Mouse (Mus musculus) telencephalon, adult 2 months (tissue): ENCODE measurements at regions not wholly inside any gene's neighbourhood (a gene's known extent, or its start where the extent isn't known, plus 50 kb on each side); places are given as distances from the start of the nearest gene placed in this dataset.

Experiments
- DNase-seq: peaks from one replicate; pipeline ENCODE4 v3.0.0-alpha.2; 2011; ENCODE audit warnings: low read depth, low spot score

DNA sequence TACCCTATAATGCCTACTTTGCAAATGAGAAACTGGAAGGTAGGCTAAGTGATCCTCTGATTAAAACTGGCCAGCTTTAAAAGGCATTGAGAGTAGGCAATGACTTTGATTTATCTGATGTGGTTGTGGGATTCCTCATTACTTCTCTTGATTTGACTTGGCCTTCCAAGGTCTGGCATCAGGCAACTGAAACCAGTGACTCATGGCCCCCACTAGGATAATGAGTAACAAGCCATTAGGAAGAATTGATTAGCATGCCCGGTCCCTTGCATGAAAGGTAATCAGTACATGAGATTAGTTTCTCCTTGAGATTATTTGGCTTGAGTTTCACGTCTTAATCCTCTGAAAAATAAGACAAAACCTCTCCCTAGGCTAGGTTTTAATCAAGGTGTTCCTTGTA lies 56.8 kb upstream of the Magi1 start:
- no peak for DNase-seq

DNA sequence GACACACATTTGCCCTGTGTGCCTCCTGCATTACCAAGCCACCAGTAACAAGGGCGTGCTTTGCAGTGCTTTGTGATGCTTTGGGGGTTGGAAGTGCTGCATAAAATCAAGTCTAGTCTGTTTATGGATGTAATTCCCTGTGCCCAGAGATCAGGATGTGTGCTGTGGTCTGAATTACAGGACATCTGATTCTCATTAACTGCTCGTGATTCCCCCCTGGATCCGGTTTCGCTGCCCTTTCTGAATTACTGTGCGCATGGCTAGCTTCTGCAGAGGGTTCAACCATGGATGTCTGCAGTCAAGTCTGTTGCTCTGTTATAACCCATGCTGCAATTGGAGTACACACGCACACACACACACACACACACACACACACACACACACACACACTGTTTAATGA lies 52.5 kb upstream of the Magi1 start:
- DNase-seq, result no peak
